Mouse (Mus musculus): Measurements from ENCODE around the gene Sh3bp2. TPM values are rescaled to one million over a fixed set of nuclear protein-coding genes. Genes with fewer than 3 reads are reported as not detected.

The Sh3bp2 gene
- polyA plus RNA-seq (2012; rRNA removed), result 33.8 and 40.6 TPM in 2 replicates

DNA sequence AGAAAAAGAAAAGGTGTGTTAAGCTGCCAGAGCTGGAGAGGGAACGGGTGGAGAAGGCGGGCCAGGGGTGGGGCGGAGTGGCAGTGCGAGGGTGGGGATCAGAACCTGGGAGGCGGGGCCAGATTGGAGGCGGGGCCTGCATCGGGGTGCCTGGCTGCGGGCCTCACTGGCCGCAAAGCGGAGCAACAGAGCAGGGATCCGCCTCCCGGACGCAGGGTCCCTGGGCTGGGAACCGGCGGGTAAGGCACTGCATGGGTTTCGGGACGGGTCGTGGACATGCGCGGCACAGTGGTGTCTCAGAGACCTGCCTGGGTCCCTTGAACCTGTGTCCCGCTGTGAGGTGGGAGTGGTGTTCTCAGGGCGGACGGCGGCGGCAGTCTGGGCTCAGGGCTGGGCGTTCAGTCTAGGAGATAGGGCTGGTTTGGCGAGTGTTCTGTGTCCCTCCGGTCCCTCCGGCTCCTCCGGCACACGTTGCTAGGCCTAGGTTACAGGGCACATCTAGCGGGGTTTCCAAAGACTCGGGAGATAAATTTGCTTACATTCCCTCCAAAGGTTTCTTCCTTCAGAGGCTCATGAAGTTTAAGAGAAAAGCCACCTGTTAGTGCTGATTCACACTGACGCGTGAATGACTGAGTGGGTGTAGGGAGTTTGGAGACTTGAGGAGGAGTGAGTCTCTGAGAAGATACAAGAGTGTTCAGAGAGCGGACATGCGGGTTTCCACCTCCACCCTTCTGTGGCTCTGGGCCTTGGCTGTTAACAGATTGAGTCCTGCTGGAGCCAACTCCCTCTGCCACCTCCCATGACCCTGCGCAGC lies at the start of gene Sh3bp2:
TSS of gene Sh3bp2 (plus strand) at position 176 of the 814 bp plus-strand sequence.
- Histone ChIP-seq H3K4me1 (replicated peaks; ENCODE audit: control insufficient read depth, insufficient read depth, low read length) (peaks cover 57% of the 10 kb centered on the region), H3K27ac (ENCODE audit: control insufficient read depth, insufficient read depth, low read length) (peak within 1 kb of the TSS; percentile 15; the same call in 1 of the 2 replicates), H3K4me3 (ENCODE audit: control insufficient read depth, insufficient read depth, low read length) (peak within 1 kb of the TSS; percentile 92), H3K36me3 (ENCODE audit: control insufficient read depth, insufficient read depth, low read length) (no peaks in the 10 kb centered on the region), H3K27me3 (ENCODE audit: control insufficient read depth, insufficient read depth, low read length) (no peaks in the 10 kb centered on the region)
- DNase-seq, result peak; percentile 99
- TF ChIP-seq POLR2A (IDR thresholded peaks at IDR 0.05; ENCODE audit: control insufficient read depth, extremely low read depth, insufficient read depth, low read length, poor library complexity) (peak; percentile 42; the same call in 1 of the 2 replicates), CTCF (IDR thresholded peaks at IDR 0.05; ENCODE audit: borderline replicate concordance, control insufficient read depth, extremely low read depth, insufficient read depth, low read length, poor library complexity) (0 out of 2 replicates have a peak, but pooled peaks have one; percentile 48)
- WGBS, result 7% methylated on average over 38 of the region's 38 CpGs

- peaks cover 32% of the 10 kb centered on the region for H3K36me3 ChIP-seq (ENCODE audit: control insufficient read depth, insufficient read depth, low read length)
- 93% methylated on average over 3 of the region's 3 CpGs for WGBS
Measured at GRCm38 (mm10) chr5:34480926-34481325, 44.7 kb upstream of the Sh3bp2 start.

GRCm38 (mm10) chr5:34485731-34486130 lies 39.9 kb upstream of the Sh3bp2 start:
- Histone ChIP-seq H3K4me3 (ENCODE audit: control insufficient read depth, insufficient read depth, low read length) (no peak overlapping the region), H3K36me3 (ENCODE audit: control insufficient read depth, insufficient read depth, low read length) (peaks cover 3% of the 10 kb centered on the region), H3K4me1 (replicated peaks; ENCODE audit: control insufficient read depth, insufficient read depth, low read length) (no peaks in the 10 kb centered on the region), H3K27me3 (ENCODE audit: control insufficient read depth, insufficient read depth, low read length) (no peaks in the 10 kb centered on the region), H3K27ac (ENCODE audit: control insufficient read depth, insufficient read depth, low read length) (no peak overlapping the region)
- DNase-seq, result no peak
- WGBS, result 97% methylated on average over 15 of the region's 15 CpGs
- TF ChIP-seq CTCF (IDR thresholded peaks at IDR 0.05; ENCODE audit: borderline replicate concordance, control insufficient read depth, extremely low read depth, insufficient read depth, low read length, poor library complexity) (no peak), POLR2A (IDR thresholded peaks at IDR 0.05; ENCODE audit: control insufficient read depth, extremely low read depth, insufficient read depth, low read length, poor library complexity) (no peak)

More at GRCm38 (mm10) chr5:34480926-34481325, 44.7 kb upstream of the Sh3bp2 start:
- TF ChIP-seq CTCF (IDR thresholded peaks at IDR 0.05; ENCODE audit: borderline replicate concordance, control insufficient read depth, extremely low read depth, insufficient read depth, low read length, poor library complexity), result no peak
- no peak overlapping the region for H3K4me3 ChIP-seq (ENCODE audit: control insufficient read depth, insufficient read depth, low read length)
- H3K4me1 ChIP-seq (replicated peaks; ENCODE audit: control insufficient read depth, insufficient read depth, low read length), result no peaks in the 10 kb centered on the region
- DNase-seq, result no peak
- no peaks in the 10 kb centered on the region for H3K27me3 ChIP-seq (ENCODE audit: control insufficient read depth, insufficient read depth, low read length)
- no peak overlapping the region for H3K27ac ChIP-seq (ENCODE audit: control insufficient read depth, insufficient read depth, low read length)

- H3K4me1 ChIP-seq (replicated peaks; ENCODE audit: control insufficient read depth, insufficient read depth, low read length), result no peaks in the 10 kb centered on the region
- no peak overlapping the region for H3K4me3 ChIP-seq (ENCODE audit: control insufficient read depth, insufficient read depth, low read length)
- TF ChIP-seq POLR2A (IDR thresholded peaks at IDR 0.05; ENCODE audit: control insufficient read depth, extremely low read depth, insufficient read depth, low read length, poor library complexity) (no peak), CTCF (IDR thresholded peaks at IDR 0.05; ENCODE audit: borderline replicate concordance, control insufficient read depth, extremely low read depth, insufficient read depth, low read length, poor library complexity) (no peak)
- H3K27me3 ChIP-seq (ENCODE audit: control insufficient read depth, insufficient read depth, low read length), result no peaks in the 10 kb centered on the region
- WGBS, result 87% methylated on average over 6 of the region's 6 CpGs
- no peaks in the 10 kb centered on the region for H3K36me3 ChIP-seq (ENCODE audit: control insufficient read depth, insufficient read depth, low read length)
- DNase-seq, result no peak
- no peak overlapping the region for H3K27ac ChIP-seq (ENCODE audit: control insufficient read depth, insufficient read depth, low read length)
Measured at GRCm38 (mm10) chr5:34487320-34488090, 38.1 kb upstream of the Sh3bp2 start.

DNA sequence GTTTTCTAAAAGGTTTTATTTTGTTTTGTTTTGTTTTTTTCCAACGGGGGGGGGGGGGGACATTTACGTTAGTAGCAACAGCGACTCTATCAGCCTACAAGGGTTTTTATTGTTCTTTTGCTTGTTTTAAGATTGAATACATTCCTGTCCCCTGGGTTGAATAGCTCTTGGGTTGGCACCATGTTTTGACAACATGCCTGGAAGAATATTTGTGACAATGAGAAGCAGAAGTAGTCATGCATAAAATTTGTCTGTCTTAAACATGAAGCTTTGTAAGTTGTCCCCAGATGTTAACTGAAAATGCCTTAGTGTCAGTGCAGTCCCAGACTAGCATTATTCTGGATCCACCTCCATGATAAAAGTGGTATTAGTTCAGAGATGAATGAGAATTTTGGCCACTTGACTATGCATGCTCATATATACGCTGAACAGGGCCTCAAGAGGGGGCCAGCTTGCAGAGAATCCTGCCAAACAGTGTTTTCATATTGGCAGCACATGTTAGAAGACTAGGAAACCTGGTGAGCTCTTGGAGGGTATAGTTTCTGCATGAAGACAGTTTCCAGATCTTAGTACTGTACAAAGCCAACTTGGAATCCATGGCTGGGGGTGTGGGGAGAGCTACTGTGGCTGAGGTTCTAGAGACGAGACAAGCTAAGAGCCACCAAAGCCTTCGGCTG lies 36.8 kb upstream of the Sh3bp2 start:
- no peaks in the 10 kb centered on the region for H3K27me3 ChIP-seq (ENCODE audit: control insufficient read depth, insufficient read depth, low read length)
- no peaks in the 10 kb centered on the region for H3K4me1 ChIP-seq (replicated peaks; ENCODE audit: control insufficient read depth, insufficient read depth, low read length)
- H3K27ac ChIP-seq (ENCODE audit: control insufficient read depth, insufficient read depth, low read length), result no peak overlapping the region
- no peaks in the 10 kb centered on the region for H3K36me3 ChIP-seq (ENCODE audit: control insufficient read depth, insufficient read depth, low read length)
- no peak for DNase-seq
- TF ChIP-seq POLR2A (IDR thresholded peaks at IDR 0.05; ENCODE audit: control insufficient read depth, extremely low read depth, insufficient read depth, low read length, poor library complexity) (no peak), CTCF (IDR thresholded peaks at IDR 0.05; ENCODE audit: borderline replicate concordance, control insufficient read depth, extremely low read depth, insufficient read depth, low read length, poor library complexity) (no peak)
- H3K4me3 ChIP-seq (ENCODE audit: control insufficient read depth, insufficient read depth, low read length), result no peak overlapping the region
- 84% methylated on average over 6 of the region's 6 CpGs for WGBS

DNA sequence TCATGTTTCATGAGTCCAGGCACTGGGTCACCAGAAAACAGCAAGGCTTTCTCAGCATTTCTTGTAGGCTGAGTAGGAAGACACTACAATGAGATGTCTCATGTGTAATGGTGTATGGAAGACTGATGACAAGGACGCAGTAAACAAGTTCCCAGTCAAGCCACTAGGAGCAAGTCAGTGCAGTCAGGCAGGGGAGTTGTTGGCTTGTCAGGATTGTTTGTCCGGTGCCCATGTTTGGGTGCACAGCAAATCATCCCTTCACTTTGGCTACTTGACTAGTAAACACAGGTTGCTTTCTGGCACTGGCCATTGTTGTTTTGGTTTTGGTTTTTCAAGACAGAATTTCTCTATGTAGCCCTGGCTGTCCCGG lies 36.2 kb upstream of the Sh3bp2 start:
- Histone ChIP-seq H3K27ac (ENCODE audit: control insufficient read depth, insufficient read depth, low read length) (no peak overlapping the region), H3K4me3 (ENCODE audit: control insufficient read depth, insufficient read depth, low read length) (no peak overlapping the region), H3K4me1 (replicated peaks; ENCODE audit: control insufficient read depth, insufficient read depth, low read length) (no peaks in the 10 kb centered on the region), H3K27me3 (ENCODE audit: control insufficient read depth, insufficient read depth, low read length) (no peaks in the 10 kb centered on the region), H3K36me3 (ENCODE audit: control insufficient read depth, insufficient read depth, low read length) (no peaks in the 10 kb centered on the region)
- no peak for DNase-seq
- WGBS, result 97% methylated on average over 3 of the region's 3 CpGs
- TF ChIP-seq POLR2A (IDR thresholded peaks at IDR 0.05; ENCODE audit: control insufficient read depth, extremely low read depth, insufficient read depth, low read length, poor library complexity) (no peak), CTCF (IDR thresholded peaks at IDR 0.05; ENCODE audit: borderline replicate concordance, control insufficient read depth, extremely low read depth, insufficient read depth, low read length, poor library complexity) (no peak)

All from thymus, adult 2 months (tissue).